Mouse (Mus musculus): Measurements from ENCODE around the gene 1700056E22Rik.

DNA sequence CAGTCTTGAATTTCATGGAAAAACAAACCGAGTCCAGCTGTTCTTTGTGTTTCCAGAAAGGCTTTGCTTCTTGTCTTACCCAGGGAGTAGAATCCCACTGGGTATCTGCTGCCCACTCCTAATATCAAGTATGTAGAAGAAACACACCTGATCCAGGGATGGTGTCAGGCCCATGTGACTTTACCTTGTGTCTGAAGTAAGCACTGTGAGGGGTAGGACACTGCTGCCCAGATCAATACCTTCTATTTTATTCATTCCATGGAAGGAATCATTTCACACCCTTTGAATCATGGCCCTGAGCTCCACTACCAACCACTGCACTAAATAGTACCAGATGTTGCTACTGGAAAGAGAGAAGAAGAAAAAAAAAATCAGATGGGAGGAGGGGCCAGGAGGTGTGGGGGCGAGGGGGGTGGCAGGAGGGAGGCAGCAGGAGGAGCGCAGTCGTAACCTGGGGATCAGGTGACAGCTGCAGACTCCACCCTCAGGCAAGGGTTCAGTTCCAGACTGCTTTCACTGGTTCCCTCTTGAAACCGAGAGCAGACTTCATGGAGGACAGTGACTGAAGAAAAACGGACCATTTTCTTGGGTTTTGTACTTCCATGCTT lies 12.1 kb upstream of the 1700056E22Rik start:
- TF ChIP-seq GATA1 (IDR thresholded peaks at IDR 0.05; ENCODE audit: low read length) (no peak), TAL1 (IDR thresholded peaks at IDR 0.05; ENCODE audit: low read length) (no peak)

Data from erythroblast, embryonic 14.5 days (primary cell).